Mouse (Mus musculus) myocyte (in vitro differentiated cells): ENCODE measurements around the gene Wdr48. TPM values are rescaled to one million over a fixed set of nuclear protein-coding genes. Genes with fewer than 3 reads are reported as not detected.

Experiments
- H3K27me3 ChIP-seq: one replicate; pipeline ENCODE4 v1.6.1; 2011; ENCODE audit not compliant: control insufficient read depth, insufficient read depth, insufficient read length
- H3K36me3 ChIP-seq: one replicate; pipeline ENCODE4 v1.6.1; 2011; ENCODE audit not compliant: control insufficient read depth, insufficient read depth
- H3K4me2 ChIP-seq: one replicate; pipeline ENCODE4 v1.6.1; 2011; ENCODE audit warnings: low read depth, control low read depth
- H3K4me3 ChIP-seq: one replicate; pipeline ENCODE4 v1.5.1; 2011; ENCODE audit warnings: mild to moderate bottlenecking, control low read depth, moderate library complexity
- H3K79me2 ChIP-seq: one replicate; pipeline ENCODE4 v1.6.1; 2011; ENCODE audit not compliant: control insufficient read depth, insufficient read depth
- H3ac ChIP-seq: one replicate; pipeline ENCODE4 v1.6.1; 2011; ENCODE audit not compliant: control insufficient read depth, insufficient read length
- CEBPB ChIP-seq: IDR thresholded peaks from 2 replicates; pipeline ENCODE4 v1.6.1; 2011; ENCODE audit warnings: mild to moderate bottlenecking, moderate library complexity; ENCODE audit not compliant: poor library complexity, insufficient read depth, severe bottlenecking
- E2F4 ChIP-seq: IDR thresholded peaks from one replicate; pipeline ENCODE4 v1.6.1; 2011; ENCODE audit warnings: mild to moderate bottlenecking, control low read depth, moderate library complexity; ENCODE audit not compliant: insufficient read depth
- MAX ChIP-seq: IDR thresholded peaks from one replicate; pipeline ENCODE4 v1.6.1; 2011; ENCODE audit warnings: low read depth, mild to moderate bottlenecking, control low read depth
- MYOD1 ChIP-seq, 3 experiments: IDR thresholded peaks; one replicate each; pipeline ENCODE4 v1.6.1; 2011; ENCODE audit warnings: control low read depth in 2 of 3, low read depth in 2 of 3, mild to moderate bottlenecking in 2 of 3, moderate library complexity in 1 of 3; ENCODE audit not compliant: insufficient read length in 2 of 3, control insufficient read depth in 1 of 3
- MYOG ChIP-seq, 3 experiments: IDR thresholded peaks; one replicate each; pipeline ENCODE4 v1.6.1; 2011; ENCODE audit warnings: control low read depth in 2 of 3, low read depth in 2 of 3, mild to moderate bottlenecking in 2 of 3; ENCODE audit not compliant: insufficient read length in 2 of 3, control insufficient read depth in 1 of 3, insufficient read depth in 1 of 3
- POLR2A ChIP-seq: IDR thresholded peaks from one replicate; pipeline ENCODE4 v1.6.1; 2011; ENCODE audit warnings: low read depth, mild to moderate bottlenecking, control low read depth, moderate library complexity; ENCODE audit not compliant: insufficient read length
- POLR2AphosphoS2 ChIP-seq: IDR thresholded peaks from one replicate; pipeline ENCODE4 v1.6.1; 2011; ENCODE audit warnings: low read depth, control low read depth; ENCODE audit not compliant: insufficient read length
- REST ChIP-seq: IDR thresholded peaks from one replicate; pipeline ENCODE4 v1.6.1; 2011; ENCODE audit warnings: mild to moderate bottlenecking, control low read depth, moderate library complexity; ENCODE audit not compliant: insufficient read depth, insufficient read length
- SRF ChIP-seq: IDR thresholded peaks from one replicate; pipeline ENCODE4 v1.6.1; 2011; ENCODE audit warnings: low read depth; ENCODE audit not compliant: control insufficient read depth, insufficient read length
- TCF12 ChIP-seq: IDR thresholded peaks from one replicate; pipeline ENCODE4 v1.6.1; 2011; ENCODE audit warnings: mild to moderate bottlenecking, control low read depth; ENCODE audit not compliant: poor library complexity, insufficient read depth, severe bottlenecking
- TCF3 ChIP-seq: IDR thresholded peaks from one replicate; pipeline ENCODE4 v1.6.1; 2011; ENCODE audit warnings: low read depth, control low read depth; ENCODE audit not compliant: insufficient read length
- USF1 ChIP-seq: IDR thresholded peaks from one replicate; pipeline ENCODE4 v1.6.1; 2011; ENCODE audit warnings: low read depth, mild to moderate bottlenecking, control low read depth, moderate library complexity
- polyA plus RNA-seq: library from polyadenylated mRNA; unstranded; fragments of >200 nt; fragmentation: generic; extraction: Trizol; gene quantifications from one replicate; pipeline ENCODE4 v1.2.1, GENCODE M21; 2012; ENCODE audit warnings: missing spikeins

Gene Wdr48
- polyA plus RNA-seq, 1 experiment = 12.1 TPM

GRCm38 (mm10) chr9:119926497-119926896 lies 31.8 kb downstream of the Wdr48 start:
- Histone ChIP-seq H3K4me2 (no peak overlapping the region), H3K4me3 (no peak overlapping the region), H3K36me3 (peaks cover 20% of the 10 kb centered on the region), H3K79me2 (no peaks in the 10 kb centered on the region), H3ac (no peak overlapping the region), H3K27me3 (no peaks in the 10 kb centered on the region)
- no peak for TF ChIP-seq SRF

GRCm38 (mm10) chr9:119932358-119932757 lies 37.7 kb downstream of the Wdr48 start:
- no peak for TF ChIP-seq TCF12
- peak; percentile 46 for TF ChIP-seq POLR2AphosphoS2
- H3K4me2 ChIP-seq = no peak overlapping the region
- no peak overlapping the region for H3K4me3 ChIP-seq
- H3K36me3 ChIP-seq = no peaks in the 10 kb centered on the region
- H3ac ChIP-seq = no peak overlapping the region
- no peaks in the 10 kb centered on the region for H3K27me3 ChIP-seq
- peaks cover 10% of the 10 kb centered on the region for H3K79me2 ChIP-seq

- H3K4me2 ChIP-seq = no peak overlapping the region
- no peak overlapping the region for H3K4me3 ChIP-seq
- H3ac ChIP-seq = no peak overlapping the region
- no peaks in the 10 kb centered on the region for H3K27me3 ChIP-seq
- H3K79me2 ChIP-seq = peaks cover 10% of the 10 kb centered on the region
- TF ChIP-seq TCF3 = no peak
- TF ChIP-seq MAX = no peak
- no peak for TF ChIP-seq POLR2AphosphoS2
- no peak for TF ChIP-seq E2F4
- TF ChIP-seq CEBPB = no peak
- no peak for TF ChIP-seq POLR2A
- TF ChIP-seq USF1 = no peak
- TF ChIP-seq TCF12 = no peak
- no peak for TF ChIP-seq REST
- TF ChIP-seq MYOD1 (IDR thresholded peaks at IDR 0.05; ENCODE audit: control insufficient read depth in 1 of 3, insufficient read length in 2 of 3, low read depth in 2 of 3) = no peak
- TF ChIP-seq MYOG (IDR thresholded peaks at IDR 0.05; ENCODE audit: control insufficient read depth in 1 of 3, insufficient read depth in 1 of 3, insufficient read length in 2 of 3, low read depth in 2 of 3) = no peak
- no peak for TF ChIP-seq SRF
- no peaks in the 10 kb centered on the region for H3K36me3 ChIP-seq
Observed at GRCm38 (mm10) chr9:119933675-119934074, 39.0 kb downstream of the Wdr48 start.

GRCm38 (mm10) chr9:119937005-119937773 lies 42.5 kb downstream of the Wdr48 start, which contains the start of the genes Gorasp1 and Ttc21a:
TSS of gene Gorasp1 (minus strand) at chr9:119937565.
TSS of gene Ttc21a (plus strand) at chr9:119937606.
- H3K27me3 ChIP-seq = no peaks in the 10 kb centered on the region
- peak within 1 kb of the TSS; percentile 59 for H3K4me3 ChIP-seq
- peaks cover 10% of the 10 kb centered on the region for H3K79me2 ChIP-seq
- H3K4me2 ChIP-seq = peak within 1 kb of the TSS; percentile 72
- TF ChIP-seq TCF12 (no peak), USF1 (peak; percentile 97), POLR2A (peak; percentile 99), SRF (no peak), E2F4 (no peak), CEBPB (no peak), REST (no peak), POLR2AphosphoS2 (peak; percentile 94), MAX (no peak), MYOG (IDR thresholded peaks at IDR 0.05; ENCODE audit: control insufficient read depth in 1 of 3, insufficient read depth in 1 of 3, insufficient read length in 2 of 3, low read depth in 2 of 3) (peak in 1 of 3 experiments; percentile 17)
- no peaks in the 10 kb centered on the region for H3K36me3 ChIP-seq
- H3ac ChIP-seq = peak within 1 kb of the TSS; percentile 51

- Histone ChIP-seq H3K36me3 (no peaks in the 10 kb centered on the region), H3K4me2 (no peak overlapping the region), H3K79me2 (peaks cover 10% of the 10 kb centered on the region), H3K27me3 (no peaks in the 10 kb centered on the region), H3K4me3 (no peak overlapping the region), H3ac (no peak overlapping the region)
- no peak for TF ChIP-seq TCF12
- TF ChIP-seq POLR2AphosphoS2 = no peak
- no peak for TF ChIP-seq TCF3
- TF ChIP-seq POLR2A = no peak
- no peak for TF ChIP-seq SRF
- no peak for TF ChIP-seq E2F4
- TF ChIP-seq CEBPB = no peak
- no peak for TF ChIP-seq USF1
- TF ChIP-seq MAX = no peak
- no peak for TF ChIP-seq MYOD1 (IDR thresholded peaks at IDR 0.05; ENCODE audit: control insufficient read depth in 1 of 3, insufficient read length in 2 of 3, low read depth in 2 of 3)
- TF ChIP-seq MYOG (IDR thresholded peaks at IDR 0.05; ENCODE audit: control insufficient read depth in 1 of 3, insufficient read depth in 1 of 3, insufficient read length in 2 of 3, low read depth in 2 of 3) = no peak
- no peak for TF ChIP-seq REST
Observed at GRCm38 (mm10) chr9:119938496-119938895, 43.8 kb downstream of the Wdr48 start.
